Mouse (Mus musculus) hindbrain, postnatal 0 days (tissue): ENCODE results near the gene Irgm1. TPM values are rescaled to one million over a fixed set of nuclear protein-coding genes. Genes with fewer than 3 reads are reported as not detected.
"Not testable (repeated sequence)": the region's sequence is repeated elsewhere in the genome, so short reads cannot be mapped to it uniquely, and the experiment has no call there.

Source experiments
- ATAC-seq: fragments of 200-750 bp; cut with Nextera tagmentation; 2 replicates; pipeline ENCODE4 v1.8.0; 2017; ENCODE audit warnings: mild to moderate bottlenecking, moderate TSS enrichment, moderate library complexity
- DNase-seq: peaks from one replicate; pipeline ENCODE4 v3.0.0-alpha.2; 2015; ENCODE audit warnings: low spot score
- H3K27ac ChIP-seq: fragments of 300-500 bp; sonication (generic); 2 replicates; pipeline ENCODE4 v1.5.1; 2014; ENCODE audit warnings: mild to moderate bottlenecking
- H3K27me3 ChIP-seq: fragments of 300-500 bp; sonication (generic); 2 replicates; pipeline ENCODE4 v1.6.1; 2014; ENCODE audit warnings: low read length, mixed read lengths; ENCODE audit not compliant: insufficient read depth
- H3K36me3 ChIP-seq: fragments of 300-500 bp; sonication (generic); 2 replicates; pipeline ENCODE4 v1.6.1; 2014; ENCODE audit warnings: low read length, mixed read lengths; ENCODE audit not compliant: insufficient read depth
- H3K4me1 ChIP-seq: fragments of 300-500 bp; sonication (generic); 2 replicates; pipeline ENCODE4 v1.6.1; 2014; ENCODE audit warnings: antibody characterized with exemption, low read length, mixed read lengths; ENCODE audit not compliant: insufficient read depth
- H3K4me2 ChIP-seq: fragments of 300-500 bp; sonication (generic); 2 replicates; pipeline ENCODE4 v1.6.1; 2014; ENCODE audit warnings: low read depth, mild to moderate bottlenecking, low read length, moderate library complexity, mixed read lengths
- H3K4me3 ChIP-seq: fragments of 300-500 bp; sonication (generic); 2 replicates; pipeline ENCODE4 v1.5.1; 2014; ENCODE audit warnings: low read length
- H3K9ac ChIP-seq: fragments of 300-500 bp; sonication (generic); replicated peaks from 2 replicates; pipeline ENCODE4 v1.6.1; 2014; ENCODE audit warnings: mild to moderate bottlenecking, low read length, moderate library complexity, mixed read lengths
- H3K9me3 ChIP-seq: fragments of 300-500 bp; sonication (generic); 2 replicates; pipeline ENCODE4 v1.6.1; 2016; ENCODE audit warnings: low read length, mixed read lengths
- CTCF ChIP-seq: IDR thresholded peaks from 2 replicates; pipeline ENCODE4 v1.5.1; 2016; ENCODE audit warnings: antibody characterized with exemption, control low read depth, low read depth
- WGBS: fragments of 180-500 bp; shearing (Covaris S2); extraction: QIAGEN DNeasy Blood & Tissue Kit; methylation state at CpG from one replicate; pipeline ENCODE4 v1.1.7; 2014; 5-methylcytosine and 5-hydroxymethylcytosine counted together
- polyA plus RNA-seq: library from polyadenylated mRNA; unstranded; fragments of >200 nt; fragmentation: Nextera tagmentation; extraction: Ambion mirVana; gene quantifications from 2 replicates; pipeline ENCODE4 v1.2.1, GENCODE M21; 2015
- total RNA-seq: library from RNA; depleted of rRNA; stranded (reverse); fragments of >200 nt; gene quantifications from 2 replicates; pipeline ENCODE4 v1.2.3, GENCODE M21; 2014

The Irgm1 gene
- total and polyA plus RNA-seq, 2 experiments from 2014 or later, result 5.8 to 6.3 TPM

GRCm38 (mm10) chr11:48825979-48826751, 45.3 kb downstream of the Irgm1 start, which contains the start of the genes Trim7 and Gm12184:
Gene Trim7 (plus strand): TSS chr11:48826140.
Gene Gm12184 (minus strand): TSS chr11:48826655.
- Histone ChIP-seq H3K27ac (peak within 1 kb of the TSS; percentile 67; the same call in 1 of the 2 replicates), H3K4me2 (peak within 1 kb of the TSS; percentile 55), H3K4me3 (peak within 1 kb of the TSS; percentile 42)
- H3K4me1 ChIP-seq, H3K36me3 ChIP-seq, H3K27me3 ChIP-seq, H3K9me3 ChIP-seq, H3K9ac ChIP-seq, DNase-seq: not testable (repeated sequence)
- peak; percentile 78 for ATAC-seq
- under 1% methylated on average over 45 of the region's 92 CpGs for WGBS
- TF ChIP-seq CTCF, result peak; percentile 14; the same call in 1 of the 2 replicates

DNA sequence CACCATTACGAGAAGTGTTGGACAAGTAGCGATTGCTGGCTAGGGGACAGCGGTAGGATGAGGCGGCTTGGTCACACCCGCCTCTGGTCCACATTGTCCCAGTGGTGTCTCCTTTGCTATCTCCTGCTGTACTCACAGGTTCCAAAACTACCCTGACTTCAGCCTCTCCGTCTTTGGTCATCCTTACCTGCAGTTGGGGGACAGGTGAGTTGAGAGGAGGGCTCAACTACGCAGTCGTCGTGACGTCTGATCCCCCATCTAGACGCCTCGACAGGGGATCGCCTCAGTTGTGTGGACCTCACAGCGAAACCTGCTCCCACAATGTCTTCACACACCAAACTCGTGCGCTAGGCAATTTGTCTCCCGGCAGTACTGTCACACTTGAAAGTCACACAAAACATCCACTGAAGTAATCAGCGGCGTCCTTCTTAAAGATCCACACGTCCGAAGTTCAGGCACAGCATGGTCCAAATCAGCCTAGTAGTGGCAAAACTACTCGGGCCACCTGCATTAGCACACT, 47.1 kb downstream of the Irgm1 start:
- H3K9me3 ChIP-seq, result no peaks in the 10 kb centered on the region
- WGBS, result 5% methylated on average over 22 of the region's 22 CpGs
- H3K4me1 ChIP-seq, result peaks cover 6% of the 10 kb centered on the region; the same call in 1 of the 2 replicates
- H3K36me3 ChIP-seq, result no peaks in the 10 kb centered on the region
- DNase-seq, result no peak
- H3K27me3 ChIP-seq, result no peaks in the 10 kb centered on the region
- peak overlapping the region; percentile 42 for H3K4me3 ChIP-seq
- H3K9ac ChIP-seq, result no peak overlapping the region; the same call in 1 of the 2 replicates
- peak overlapping the region; percentile 73 for H3K4me2 ChIP-seq
- no peak for TF ChIP-seq CTCF
- no peak overlapping the region for H3K27ac ChIP-seq
- no peak for ATAC-seq

GRCm38 (mm10) chr11:48823536-48823972, 47.9 kb downstream of the Irgm1 start:
- ATAC-seq, result peak; percentile 38

GRCm38 (mm10) chr11:48822768-48823512, 48.5 kb downstream of the Irgm1 start:
- Histone ChIP-seq H3K27ac (no peak overlapping the region), H3K27me3 (no peaks in the 10 kb centered on the region), H3K4me3 (peak overlapping the region; percentile 42), H3K36me3 (no peaks in the 10 kb centered on the region), H3K4me1 (peaks cover 6% of the 10 kb centered on the region; the same call in 1 of the 2 replicates), H3K9ac (no peak overlapping the region), H3K9me3 (no peaks in the 10 kb centered on the region), H3K4me2 (peak overlapping the region; percentile 73)
- no peak for DNase-seq
- 31% methylated on average over 14 of the region's 14 CpGs for WGBS
- ATAC-seq, result no peak
- no peak for TF ChIP-seq CTCF

More at GRCm38 (mm10) chr11:48823536-48823972, 47.9 kb downstream of the Irgm1 start:
- peak overlapping the region; percentile 73 for H3K4me2 ChIP-seq
- 1% methylated on average over 15 of the region's 15 CpGs for WGBS
- no peaks in the 10 kb centered on the region for H3K36me3 ChIP-seq
- H3K9me3 ChIP-seq, result no peaks in the 10 kb centered on the region
- peaks cover 6% of the 10 kb centered on the region; the same call in 1 of the 2 replicates for H3K4me1 ChIP-seq
- peak; percentile 84 for DNase-seq
- H3K9ac ChIP-seq, result no peak overlapping the region
- H3K4me3 ChIP-seq, result peak overlapping the region; percentile 42
- no peak for TF ChIP-seq CTCF
- H3K27me3 ChIP-seq, result no peaks in the 10 kb centered on the region
- no peak overlapping the region for H3K27ac ChIP-seq

DNA sequence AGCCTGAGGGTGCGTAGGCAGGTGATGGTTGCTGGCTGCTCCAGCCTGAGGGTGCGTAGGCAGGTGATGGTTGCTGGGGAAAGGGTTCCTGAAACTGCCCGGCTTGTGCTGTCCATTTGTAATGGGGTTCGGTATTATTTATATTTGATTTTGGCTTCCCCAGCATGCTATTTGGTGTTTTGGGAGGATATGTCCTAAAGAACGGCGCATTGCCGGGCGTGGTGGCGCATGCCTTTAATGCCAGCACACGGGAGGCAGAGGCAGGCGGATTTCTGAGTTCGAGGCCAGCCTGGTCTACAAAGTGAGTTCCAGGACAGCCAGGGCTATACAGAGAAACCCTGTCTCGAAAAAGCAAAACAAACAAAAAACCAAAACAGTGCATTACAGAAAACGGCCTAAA, 50.2 kb downstream of the Irgm1 start:
- 86% methylated on average over 14 of the region's 14 CpGs for WGBS
- H3K27ac ChIP-seq, H3K4me3 ChIP-seq, DNase-seq, ATAC-seq, H3K4me2 ChIP-seq, H3K36me3 ChIP-seq, H3K27me3 ChIP-seq, H3K9ac ChIP-seq, H3K4me1 ChIP-seq, H3K9me3 ChIP-seq: not testable (repeated sequence)

DNA sequence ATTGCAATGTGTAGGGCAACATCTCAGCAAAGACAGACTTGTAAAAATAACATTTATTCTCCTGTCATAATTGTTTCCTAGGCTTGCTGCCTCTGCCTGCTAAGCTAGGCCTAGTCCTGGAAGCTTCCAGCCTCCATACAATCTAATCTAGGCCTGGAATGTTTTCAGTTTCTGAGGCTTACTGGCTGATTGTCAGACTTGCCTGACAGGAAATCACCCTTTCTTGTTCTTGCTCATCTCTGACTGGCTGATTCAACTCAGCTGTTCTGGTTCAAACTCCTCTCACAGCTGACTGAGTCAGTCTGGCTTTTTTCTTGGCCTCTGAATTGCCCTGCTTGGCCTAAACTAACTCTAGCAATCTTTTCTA, 51.2 kb downstream of the Irgm1 start:
- DNase-seq (no peak), ATAC-seq (no peak)
- no peak overlapping the region for H3K27ac ChIP-seq
- H3K4me2 ChIP-seq, result no peak overlapping the region
- peaks cover 17% of the 10 kb centered on the region for H3K4me1 ChIP-seq
- no peaks in the 10 kb centered on the region for H3K27me3 ChIP-seq
- TF ChIP-seq CTCF, result no peak
- H3K9ac ChIP-seq, result no peak overlapping the region
- H3K9me3 ChIP-seq, result no peaks in the 10 kb centered on the region
- H3K36me3 ChIP-seq, result no peaks in the 10 kb centered on the region
- H3K4me3 ChIP-seq, result no peak overlapping the region
